Mouse (Mus musculus) kidney, embryonic 14.5 days (tissue): ENCODE measurements around the gene Kcnma1. TPM values are rescaled to one million over a fixed set of nuclear protein-coding genes. Genes with fewer than 3 reads are reported as not detected.

Experiments
- ATAC-seq: fragments of 200-750 bp; cut with Nextera tagmentation; 2 replicates; pipeline ENCODE4 v1.8.0; 2017; ENCODE audit warnings: moderate number of reproducible peaks, mild to moderate bottlenecking, moderate TSS enrichment, moderate library complexity; ENCODE audit not compliant: low FRiP score, low TSS enrichment
- H3K27ac ChIP-seq: fragments of 300-500 bp; sonication (generic); 2 replicates; pipeline ENCODE4 v1.5.1; 2014; ENCODE audit warnings: low read depth, mild to moderate bottlenecking, low read length, moderate library complexity, mixed read lengths
- H3K27me3 ChIP-seq: fragments of 300-500 bp; sonication (generic); 2 replicates; pipeline ENCODE4 v1.6.1; 2014; ENCODE audit warnings: mild to moderate bottlenecking, low read length; ENCODE audit not compliant: control insufficient read depth, insufficient read depth
- H3K36me3 ChIP-seq: fragments of 300-500 bp; sonication (generic); 2 replicates; pipeline ENCODE4 v1.6.1; 2014; ENCODE audit warnings: low read length, mixed read lengths; ENCODE audit not compliant: control insufficient read depth, insufficient read depth
- H3K4me1 ChIP-seq: fragments of 300-500 bp; sonication (generic); 2 replicates; pipeline ENCODE4 v1.6.1; 2014; ENCODE audit warnings: low read length, mixed read lengths; ENCODE audit not compliant: control insufficient read depth, insufficient read depth
- H3K4me2 ChIP-seq: fragments of 300-500 bp; sonication (generic); replicated peaks from 2 replicates; pipeline ENCODE4 v1.6.1; 2014; ENCODE audit warnings: low read depth, mild to moderate bottlenecking, low read length
- H3K4me3 ChIP-seq: fragments of 300-500 bp; sonication (generic); 2 replicates; pipeline ENCODE4 v1.5.1; 2014; ENCODE audit warnings: mild to moderate bottlenecking, low read length
- H3K9ac ChIP-seq: fragments of 300-500 bp; sonication (generic); 2 replicates; pipeline ENCODE4 v1.6.1; 2014; ENCODE audit warnings: low read depth, mild to moderate bottlenecking, low read length, moderate library complexity
- H3K9me3 ChIP-seq: fragments of 300-500 bp; sonication (generic); 2 replicates; pipeline ENCODE4 v1.6.1; 2016; ENCODE audit warnings: low read length; ENCODE audit not compliant: control insufficient read depth
- WGBS: fragments of 180-500 bp; shearing (Covaris S2); extraction: QIAGEN DNeasy Blood & Tissue Kit; methylation state at CpG from one replicate; pipeline ENCODE4 v1.1.7; 2014; 5-methylcytosine and 5-hydroxymethylcytosine counted together
- polyA plus RNA-seq: library from polyadenylated mRNA; unstranded; fragments of >200 nt; fragmentation: Nextera tagmentation; extraction: Ambion mirVana; gene quantifications from 2 replicates; pipeline ENCODE4 v1.2.1, GENCODE M21; 2014

The Kcnma1 gene
- polyA plus RNA-seq, 1 experiment from 2014 or later, result 1.5 TPM

- WGBS, result 26% methylated on average over 3 of the region's 3 CpGs
- Histone ChIP-seq H3K9ac (no peak overlapping the region), H3K4me3 (no peak overlapping the region), H3K36me3 (no peaks in the 10 kb centered on the region), H3K27ac (no peak overlapping the region), H3K9me3 (no peaks in the 10 kb centered on the region), H3K4me2 (no peak overlapping the region), H3K4me1 (no peaks in the 10 kb centered on the region), H3K27me3 (no peaks in the 10 kb centered on the region)
- peak; percentile 94 for ATAC-seq
Measured at GRCm38 (mm10) chr14:23643162-23643561, 371.1 kb downstream of the Kcnma1 start.

GRCm38 (mm10) chr14:23640665-23641064 lies 373.6 kb downstream of the Kcnma1 start:
- WGBS, result 52% methylated on average over 2 of the region's 2 CpGs

GRCm38 (mm10) chr14:23638078-23638695 lies 376.1 kb downstream of the Kcnma1 start:
- H3K9ac ChIP-seq, result no peak overlapping the region
- no peak overlapping the region for H3K4me2 ChIP-seq
- no peaks in the 10 kb centered on the region for H3K9me3 ChIP-seq
- H3K27me3 ChIP-seq, result no peaks in the 10 kb centered on the region
- no peak overlapping the region for H3K27ac ChIP-seq
- no peak for ATAC-seq
- no peak overlapping the region for H3K4me3 ChIP-seq
- WGBS, result 54% methylated on average over 3 of the region's 3 CpGs
- H3K36me3 ChIP-seq, result no peaks in the 10 kb centered on the region
- peaks cover 16% of the 10 kb centered on the region for H3K4me1 ChIP-seq

More at GRCm38 (mm10) chr14:23640665-23641064, 373.6 kb downstream of the Kcnma1 start:
- Histone ChIP-seq H3K4me2 (no peak overlapping the region), H3K9me3 (no peaks in the 10 kb centered on the region), H3K4me3 (no peak overlapping the region), H3K27me3 (no peaks in the 10 kb centered on the region), H3K27ac (no peak overlapping the region), H3K9ac (no peak overlapping the region), H3K36me3 (no peaks in the 10 kb centered on the region), H3K4me1 (peaks cover 4% of the 10 kb centered on the region; the same call in 1 of the 2 replicates)
- ATAC-seq, result no peak

GRCm38 (mm10) chr14:23635903-23636302 lies 378.4 kb downstream of the Kcnma1 start:
- Histone ChIP-seq H3K9ac (no peak overlapping the region), H3K9me3 (no peaks in the 10 kb centered on the region), H3K27me3 (no peaks in the 10 kb centered on the region), H3K27ac (no peak overlapping the region), H3K4me1 (peaks cover 17% of the 10 kb centered on the region), H3K4me2 (no peak overlapping the region), H3K36me3 (no peaks in the 10 kb centered on the region), H3K4me3 (no peak overlapping the region)
- WGBS, result 24% methylated on average over 4 of the region's 4 CpGs
- peak; percentile 90; the same call in 1 of the 2 replicates for ATAC-seq

- 39% methylated on average over 5 of the region's 5 CpGs for WGBS
- no peaks in the 10 kb centered on the region for H3K27me3 ChIP-seq
- no peaks in the 10 kb centered on the region for H3K36me3 ChIP-seq
- H3K9ac ChIP-seq, result no peak overlapping the region
- peaks cover 17% of the 10 kb centered on the region for H3K4me1 ChIP-seq
- ATAC-seq, result no peak; the same call in 1 of the 2 replicates
- no peak overlapping the region for H3K27ac ChIP-seq
- no peaks in the 10 kb centered on the region for H3K9me3 ChIP-seq
- H3K4me3 ChIP-seq, result no peak overlapping the region
- no peak overlapping the region for H3K4me2 ChIP-seq
Measured at GRCm38 (mm10) chr14:23633011-23633595, 381.2 kb downstream of the Kcnma1 start.

GRCm38 (mm10) chr14:23626925-23627324 lies 387.4 kb downstream of the Kcnma1 start:
- 64% methylated on average over 6 of the region's 6 CpGs for WGBS
- H3K27ac ChIP-seq, result no peak overlapping the region
- H3K4me2 ChIP-seq, result no peak overlapping the region
- no peaks in the 10 kb centered on the region for H3K36me3 ChIP-seq
- H3K9ac ChIP-seq, result no peak overlapping the region
- no peaks in the 10 kb centered on the region for H3K4me1 ChIP-seq
- H3K9me3 ChIP-seq, result no peaks in the 10 kb centered on the region
- no peaks in the 10 kb centered on the region for H3K27me3 ChIP-seq
- ATAC-seq, result no peak
- H3K4me3 ChIP-seq, result no peak overlapping the region

GRCm38 (mm10) chr14:23626114-23626513 lies 388.2 kb downstream of the Kcnma1 start:
- 62% methylated on average over 2 of the region's 2 CpGs for WGBS
- Histone ChIP-seq H3K27me3 (no peaks in the 10 kb centered on the region), H3K27ac (no peak overlapping the region), H3K4me3 (no peak overlapping the region), H3K9ac (no peak overlapping the region), H3K4me2 (no peak overlapping the region), H3K36me3 (no peaks in the 10 kb centered on the region), H3K4me1 (no peaks in the 10 kb centered on the region), H3K9me3 (no peaks in the 10 kb centered on the region)
- ATAC-seq, result no peak

GRCm38 (mm10) chr14:23625436-23625835 lies 388.9 kb downstream of the Kcnma1 start:
- Histone ChIP-seq H3K4me3 (no peak overlapping the region), H3K27ac (no peak overlapping the region), H3K27me3 (no peaks in the 10 kb centered on the region), H3K36me3 (no peaks in the 10 kb centered on the region), H3K4me1 (no peaks in the 10 kb centered on the region), H3K9me3 (no peaks in the 10 kb centered on the region), H3K9ac (no peak overlapping the region), H3K4me2 (no peak overlapping the region)
- ATAC-seq, result no peak
- whole genome bisulfite sequencing, result 95% methylated on average over 6 of the region's 6 CpGs

- no peak overlapping the region for H3K9ac ChIP-seq
- WGBS, result 61% methylated on average over 1 of the region's 1 CpGs
- H3K9me3 ChIP-seq, result no peaks in the 10 kb centered on the region
- H3K27me3 ChIP-seq, result no peaks in the 10 kb centered on the region
- H3K27ac ChIP-seq, result no peak overlapping the region
- H3K4me2 ChIP-seq, result no peak overlapping the region
- no peaks in the 10 kb centered on the region for H3K36me3 ChIP-seq
- no peak for ATAC-seq
- H3K4me1 ChIP-seq, result no peaks in the 10 kb centered on the region
- no peak overlapping the region for H3K4me3 ChIP-seq
Measured at GRCm38 (mm10) chr14:23624455-23624854, 389.8 kb downstream of the Kcnma1 start.
